Mouse (Mus musculus) CH12.LX (cell line): ENCODE data around the gene Prcc. TPM values are rescaled to one million over a fixed set of nuclear protein-coding genes. Genes with fewer than 3 reads are reported as not detected.
"Not testable (repeated sequence)": the region's sequence is repeated elsewhere in the genome, so short reads cannot be mapped to it uniquely, and the experiment has no call there.

Experiments
- DNase-seq: peaks from one replicate; pipeline ENCODE4 v3.0.0-alpha.2; 2013; ENCODE audit errors: extremely low read depth
- H3K27ac ChIP-seq: 2 replicates; pipeline ENCODE4 v1.5.1; 2012; ENCODE audit warnings: low read depth, mild to moderate bottlenecking, control low read depth, moderate library complexity; ENCODE audit not compliant: insufficient read depth
- H3K27me3 ChIP-seq: replicated peaks from 2 replicates; pipeline ENCODE3; 2012; ENCODE audit warnings: inconsistent platforms
- H3K36me3 ChIP-seq, 2 experiments: replicated peaks in 1 of 2; 2 replicates each; pipeline versions ENCODE3 to v1.6.1; 2012; ENCODE audit warnings: inconsistent platforms in 1 of 2, low read length in 1 of 2, mild to moderate bottlenecking in 1 of 2, mixed read lengths in 1 of 2, moderate library complexity in 1 of 2; ENCODE audit not compliant: control insufficient read depth in 1 of 2, insufficient read depth in 1 of 2
- H3K4me1 ChIP-seq, 2 experiments: 2 replicates each; pipeline ENCODE4 v1.6.1; 2012; ENCODE audit warnings: inconsistent platforms in 1 of 2, moderate library complexity in 1 of 2; ENCODE audit not compliant: insufficient read depth in 2 of 2, control insufficient read depth in 1 of 2
- H3K4me2 ChIP-seq: 2 replicates; pipeline ENCODE4 v1.6.1; 2012; ENCODE audit warnings: low read depth, mild to moderate bottlenecking, control low read depth; ENCODE audit not compliant: poor library complexity, insufficient read depth, severe bottlenecking
- H3K4me3 ChIP-seq, 3 experiments: fragments of 150-350 bp in 1 of 3; sonication (generic) in 1 of 3; replicated peaks in 1 of 3; 2 replicates each; pipeline versions ENCODE3 to v1.5.1; 2011 to 2012; ENCODE audit warnings: low read depth in 2 of 3, low read length in 2 of 3, mild to moderate bottlenecking in 2 of 3, moderate library complexity in 2 of 3, control low read depth in 1 of 3, improper control_type of control experiment in 1 of 3, inconsistent platforms in 1 of 3, mixed read lengths in 1 of 3; ENCODE audit not compliant: poor library complexity in 1 of 3
- H3K79me2 ChIP-seq: replicated peaks from 2 replicates; pipeline ENCODE4 v1.6.1; 2012; ENCODE audit warnings: mild to moderate bottlenecking, moderate library complexity; ENCODE audit not compliant: control insufficient read depth, poor library complexity, insufficient read depth, severe bottlenecking; ENCODE audit errors: extremely low read depth
- H3K9ac ChIP-seq: 2 replicates; pipeline ENCODE4 v1.6.1; 2012; ENCODE audit warnings: low read depth, mild to moderate bottlenecking, control low read depth, moderate library complexity; ENCODE audit not compliant: insufficient read depth
- H3K9me3 ChIP-seq: replicated peaks from 2 replicates; pipeline ENCODE3; 2012; ENCODE audit warnings: low read length, inconsistent platforms, mixed read lengths
- JUN ChIP-seq: IDR thresholded peaks from 2 replicates; pipeline ENCODE4 v1.6.1; 2011; ENCODE audit warnings: low read depth, mild to moderate bottlenecking, low read length, improper control_type of control experiment, moderate library complexity; ENCODE audit not compliant: insufficient read depth
- KAT2A ChIP-seq: IDR thresholded peaks from 2 replicates; pipeline ENCODE4 v1.6.1; 2012; ENCODE audit warnings: low read length, improper control_type of control experiment, inconsistent platforms; ENCODE audit not compliant: insufficient replicate concordance
- MAX ChIP-seq: IDR thresholded peaks from 2 replicates; pipeline ENCODE4 v1.6.1; 2011; ENCODE audit warnings: low read length, improper control_type of control experiment
- MYC ChIP-seq: IDR thresholded peaks from 2 replicates; pipeline ENCODE4 v1.6.1; 2011; ENCODE audit warnings: low read depth, mild to moderate bottlenecking, improper control_type of control experiment, low read length
- NELFE ChIP-seq: IDR thresholded peaks from 2 replicates; pipeline ENCODE4 v1.6.1; 2011; ENCODE audit warnings: low read depth, low read length, improper control_type of control experiment
- NRF1 ChIP-seq: IDR thresholded peaks from 2 replicates; pipeline ENCODE4 v1.6.1; 2014; ENCODE audit warnings: low read depth, mild to moderate bottlenecking, inconsistent platforms, low read length, improper control_type of control experiment, moderate library complexity
- RCOR1 ChIP-seq: conservative IDR thresholded peaks from 2 replicates; pipeline ENCODE4 v1.6.1; 2012; ENCODE audit warnings: low read depth, mild to moderate bottlenecking, inconsistent platforms, low read length, improper control_type of control experiment
- USF1 ChIP-seq: IDR thresholded peaks from 2 replicates; pipeline ENCODE4 v1.6.1; 2014; ENCODE audit warnings: low read depth, mild to moderate bottlenecking, inconsistent platforms, low read length, improper control_type of control experiment
- USF2 ChIP-seq: conservative IDR thresholded peaks from 2 replicates; pipeline ENCODE4 v1.6.1; 2011; ENCODE audit warnings: low read depth, low read length, improper control_type of control experiment
- ZC3H11A ChIP-seq: IDR thresholded peaks from 2 replicates; pipeline ENCODE4 v1.6.1; 2012; ENCODE audit warnings: low read depth, mild to moderate bottlenecking, inconsistent platforms, low read length, improper control_type of control experiment
- ZMIZ1 ChIP-seq: IDR thresholded peaks from 2 replicates; pipeline ENCODE4 v1.6.1; 2012; ENCODE audit warnings: low read depth, mild to moderate bottlenecking, inconsistent platforms, low read length, improper control_type of control experiment
- ZNF384 ChIP-seq: IDR thresholded peaks from 2 replicates; pipeline ENCODE4 v1.6.1; 2012; ENCODE audit warnings: low read depth, low read length, improper control_type of control experiment, inconsistent platforms
- dilution Hi-C: fragments of 300-500 bp; cut with MboI; formaldehyde crosslinking; loops from 2 replicates; pipeline ENCODE4 v1.14.3; 2020; ENCODE audit warnings: low sequenced_read_pairs; ENCODE audit not compliant: extremely low pct_unique_long_range_greater_than_20kb, extremely low pct_ligation_motif_present
- in situ Hi-C: fragments of 300-500 bp; cut with MboI; formaldehyde crosslinking; loops from 3 replicates; pipeline ENCODE4 v1.14.3; 2019; ENCODE audit warnings: low sequenced_read_pairs, low pct_ligation_motif_present, low pct_unique_long_range_greater_than_20kb, mixed read lengths
- polyA plus RNA-seq: library from polyadenylated mRNA; unstranded; fragments of >175 nt; gene quantifications from 2 replicates; pipeline ENCODE4 v1.2.1, GENCODE M21; 2012; ENCODE audit warnings: low read depth; ENCODE audit not compliant: insufficient read length
- total RNA-seq, 2 experiments: library from RNA; depleted of rRNA; stranded (reverse); fragments of 300-350 nt in 1 of 2; fragments of >200 nt in 1 of 2; gene quantifications; 2 replicates each; pipeline ENCODE4 v1.2.3; 2012 to 2014

Prcc gene
- total and polyA plus RNA-seq, 3 experiments: 26.4 to 58.5 (median 48.6) TPM

GRCm38 (mm10) chr3:87828435-87828834, 57.0 kb downstream of the Prcc start:
- H3K4me2 ChIP-seq: no peak overlapping the region
- in situ Hi-C loops (no loop called here), dilution Hi-C loops (no loop called here)
- H3K36me3 ChIP-seq: no peaks in the 10 kb centered on the region
- H3K27me3 ChIP-seq: peaks cover 4% of the 10 kb centered on the region
- no peak overlapping the region for H3K4me3 ChIP-seq
- H3K27ac ChIP-seq: no peak overlapping the region
- no peak overlapping the region for H3K9ac ChIP-seq
- H3K79me2 ChIP-seq: no peaks in the 10 kb centered on the region
- no peak for TF ChIP-seq MYC
- no peak for TF ChIP-seq NRF1
- TF ChIP-seq NELFE: no peak
- TF ChIP-seq KAT2A: no peak
- no peak for TF ChIP-seq USF1
- TF ChIP-seq ZMIZ1: no peak
- TF ChIP-seq USF2: no peak
- DNase-seq: no peak
- no peaks in the 10 kb centered on the region for H3K9me3 ChIP-seq
- peaks cover 8 to 26% of the 10 kb centered on the region in 2 experiments for H3K4me1 ChIP-seq

GRCm38 (mm10) chr3:87824206-87824605, 61.2 kb downstream of the Prcc start, which contains the start of gene Pear1:
Pear1 (minus strand) TSS chr3:87824306.
- in situ Hi-C loops, H3K4me2 ChIP-seq, H3K9me3 ChIP-seq, DNase-seq, H3K27ac ChIP-seq, H3K36me3 ChIP-seq, dilution Hi-C loops, H3K4me3 ChIP-seq, H3K9ac ChIP-seq, H3K79me2 ChIP-seq, H3K4me1 ChIP-seq: not testable (repeated sequence)
- H3K27me3 ChIP-seq: peaks cover 28% of the 10 kb centered on the region

GRCm38 (mm10) chr3:87818226-87818625, 67.2 kb downstream of the Prcc start:
- no peak for DNase-seq
- Histone ChIP-seq H3K4me2 (no peak overlapping the region), H3K4me3 (no peak overlapping the region)
- TF ChIP-seq RCOR1 (no peak), MAX (no peak), ZNF384 (no peak), ZC3H11A (no peak), JUN (no peak), KAT2A (no peak)
- TF ChIP-seq, all 38 proteins: peak for 0
- H3K27ac ChIP-seq: no peak overlapping the region
- H3K9ac ChIP-seq: no peak overlapping the region
- in situ Hi-C loops: loop anchor here (5.0 kb wide), 2 partner anchors 36 to 39 kb away; no protein-coding TSS in a partner anchor
- H3K79me2 ChIP-seq: no peaks in the 10 kb centered on the region
- dilution Hi-C loops: no loop called here
- no peaks in the 10 kb centered on the region for H3K36me3 ChIP-seq
- no peaks in the 10 kb centered on the region for H3K9me3 ChIP-seq
- peaks cover 5 to 6% of the 10 kb centered on the region in 2 experiments for H3K4me1 ChIP-seq
- peaks cover 80% of the 10 kb centered on the region for H3K27me3 ChIP-seq
